1 mouse cellular context compared by ENCODE assay signal in the genomic region with DNA sequence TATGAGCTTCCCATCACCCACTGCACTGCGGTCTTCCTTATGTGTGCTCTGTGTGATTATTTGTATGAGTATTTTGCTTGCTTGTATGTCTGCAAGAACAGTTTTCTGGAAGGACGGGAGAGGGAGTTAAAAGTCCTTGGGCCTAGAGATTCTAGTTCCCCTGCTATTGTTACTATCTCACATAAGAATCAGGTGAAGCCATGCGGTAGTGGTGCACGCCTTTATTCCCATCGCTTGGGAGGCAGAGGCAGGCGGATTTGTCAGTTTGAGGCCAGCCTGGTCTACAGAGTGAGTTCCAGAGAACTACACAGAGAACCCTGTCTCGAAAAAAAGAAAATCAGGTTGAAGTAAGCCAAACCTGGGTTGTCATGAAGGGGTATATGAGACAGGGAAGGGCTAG.
TF ChIP-seq lines count a peak whose summit lies in the region.

No protein-coding gene starts in this region.

TF ChIP-seq in CH12.LX, 34 proteins besides CTCF, POLR2A, EP300 and RAD21:
- TF ChIP-seq GABPA (IDR thresholded peaks at IDR 0.05; ENCODE audit: insufficient replicate concordance, low read depth, low read length) = no peak
- no peak for TF ChIP-seq ELF1 (IDR thresholded peaks at IDR 0.05; ENCODE audit: low read depth, low read length)
- TF ChIP-seq UBTF (IDR thresholded peaks at IDR 0.05; ENCODE audit: low read depth, low read length) = no peak
- no peak for TF ChIP-seq TBP (conservative IDR thresholded peaks at IDR 0.05; ENCODE audit: low read depth, low read length)
- peak; percentile 58; the same call in 1 of the 2 replicates for TF ChIP-seq POLR2AphosphoS2 (IDR thresholded peaks at IDR 0.05; ENCODE audit: low read depth, low read length)
- TF ChIP-seq SIN3A (IDR thresholded peaks at IDR 0.05; ENCODE audit: low read length) = no peak
- TF ChIP-seq NELFE (IDR thresholded peaks at IDR 0.05; ENCODE audit: low read depth, low read length) = no peak
